Mouse (Mus musculus): Measurements from ENCODE around the gene Tmprss6. TPM values are rescaled to one million over a fixed set of nuclear protein-coding genes. Genes with fewer than 3 reads are reported as not detected.

The Tmprss6 gene
- total RNA-seq, 1 experiment from 2014 or later: 37.6 TPM

- DNase-seq: peak; percentile 81
Observed at GRCm38 (mm10) chr15:78447121-78447520, 21.3 kb downstream of the Tmprss6 start.

GRCm38 (mm10) chr15:78443857-78444256 lies 24.6 kb downstream of the Tmprss6 start:
- DNase-seq: peak; percentile 59

DNA sequence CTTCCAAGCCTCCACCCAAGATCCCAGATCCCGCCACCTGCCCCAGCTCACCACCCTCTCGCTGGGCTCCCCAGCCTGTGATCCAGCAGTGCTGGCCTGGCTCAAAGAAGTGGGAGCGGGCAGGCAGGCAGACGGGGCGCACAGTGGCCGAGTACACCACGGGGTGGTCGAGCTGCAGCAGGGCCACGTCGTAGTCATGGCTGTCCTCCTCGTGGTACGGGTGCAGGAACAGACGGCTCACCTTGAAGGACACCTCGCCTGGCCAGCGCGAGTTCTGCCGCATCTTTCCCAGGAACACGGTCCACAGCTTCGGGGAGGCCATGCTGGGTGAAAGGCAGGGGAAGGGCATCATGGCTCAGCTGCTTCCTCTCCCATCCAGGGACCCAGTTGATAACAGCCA lies 26.2 kb downstream of the Tmprss6 start:
- DNase-seq: no peak

DNA sequence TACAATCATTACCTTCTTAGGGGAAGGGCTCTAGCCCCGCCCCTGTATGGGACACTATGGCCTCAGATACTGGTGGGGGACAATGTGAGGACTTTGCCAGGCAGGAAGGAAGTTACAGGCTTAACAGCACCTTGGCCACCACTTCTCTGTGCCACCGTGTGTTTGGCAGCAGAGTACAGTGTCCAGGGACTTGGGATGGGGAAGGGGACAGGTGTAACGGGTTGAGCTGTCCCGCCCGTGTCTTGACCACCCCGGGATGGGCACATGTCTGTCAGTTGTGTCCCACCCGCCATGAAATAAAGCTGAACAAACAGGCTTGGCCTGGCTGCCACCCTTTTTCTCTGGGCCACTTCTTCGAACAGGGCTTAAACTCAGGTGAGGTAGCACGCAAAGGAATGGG lies 29.5 kb downstream of the Tmprss6 start:
- DNase-seq: no peak

DNA sequence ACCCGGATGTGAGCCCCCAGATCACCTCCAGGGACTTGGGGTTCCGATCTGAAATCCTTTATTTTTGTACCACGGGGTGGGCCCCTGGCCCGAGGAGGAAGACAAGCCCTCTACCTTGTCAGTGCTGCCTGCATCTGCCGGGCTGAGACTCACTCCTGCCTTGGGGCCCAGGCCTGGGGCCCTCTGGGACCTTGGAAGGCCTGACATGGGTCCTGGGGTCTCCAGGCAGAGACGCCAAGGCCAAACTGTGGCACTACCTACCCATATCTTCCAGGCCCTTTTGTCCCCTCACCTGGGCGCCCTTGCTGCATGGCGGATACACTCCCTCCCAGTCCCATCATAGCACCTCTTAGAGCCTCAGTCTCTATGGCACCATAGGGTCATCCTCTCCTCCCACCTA lies 29.9 kb downstream of the Tmprss6 start:
- DNase-seq: no peak

GRCm38 (mm10) chr15:78438018-78438394 lies 30.4 kb downstream of the Tmprss6 start:
- DNase-seq: peak; percentile 81

GRCm38 (mm10) chr15:78437237-78438017 lies 31.0 kb downstream of the Tmprss6 start:
- peak; percentile 86 for DNase-seq

DNA sequence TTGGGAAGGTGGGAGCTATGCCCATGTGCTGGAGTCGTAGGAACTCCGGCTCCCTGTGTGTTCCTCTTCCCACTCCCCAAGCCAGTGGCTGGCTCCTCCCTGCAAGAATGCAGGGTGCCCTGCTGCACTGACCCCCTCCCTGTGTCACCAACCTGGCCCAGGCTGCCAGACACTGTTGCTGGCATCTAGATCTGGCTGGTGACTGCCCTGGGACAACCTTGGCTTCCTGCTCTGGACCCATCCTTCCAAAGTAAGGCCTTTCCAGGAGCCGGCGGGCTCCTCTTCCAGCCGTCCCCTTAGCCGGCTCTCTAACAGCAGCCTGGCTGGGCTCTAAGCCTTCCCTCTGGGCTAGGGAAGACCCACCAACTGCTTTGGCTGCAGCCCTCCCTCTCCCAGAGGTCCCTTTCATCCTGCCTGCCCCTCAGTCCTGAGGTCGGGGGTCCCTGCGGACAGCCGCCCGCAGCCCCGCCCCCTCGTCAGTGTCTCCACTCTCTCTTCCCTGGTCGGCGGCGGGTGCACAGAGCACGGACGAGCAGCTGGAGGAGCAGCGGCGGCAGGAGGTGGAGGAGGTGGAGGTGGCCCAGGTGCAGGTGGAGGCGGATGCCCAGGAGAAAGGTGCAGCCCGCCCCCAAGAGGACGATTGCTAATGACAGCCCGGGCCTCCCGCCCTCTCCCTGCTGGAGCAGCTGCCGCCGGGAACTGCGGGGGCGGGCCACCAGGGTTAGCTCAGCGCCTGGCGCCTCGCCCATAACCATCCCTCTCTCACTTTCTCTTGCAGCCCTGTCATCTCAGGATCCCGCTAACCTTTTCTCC lies 31.8 kb downstream of the Tmprss6 start:
- DNase-seq: peak; percentile 96

DNA sequence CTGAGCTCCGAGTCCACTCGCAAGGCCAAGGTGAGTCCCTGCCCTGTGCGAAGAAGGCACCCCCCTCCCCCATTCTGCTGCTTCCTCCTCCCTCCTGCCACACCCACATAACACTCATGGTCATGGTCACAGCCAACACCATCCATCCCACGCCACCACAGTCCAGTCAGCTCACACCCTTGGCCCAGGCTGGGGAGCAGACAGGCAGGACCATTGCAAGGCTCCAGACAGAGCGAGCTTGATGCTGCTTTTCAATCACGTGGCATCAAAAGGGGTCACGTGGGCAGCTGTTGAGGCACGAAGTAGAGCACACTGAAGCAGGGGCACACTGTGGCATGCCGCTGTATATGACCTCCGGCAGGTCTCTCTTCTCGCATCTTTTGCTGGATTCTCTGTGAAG lies 32.8 kb downstream of the Tmprss6 start:
- no peak for DNase-seq

GRCm38 (mm10) chr15:78434896-78435520 lies 33.4 kb downstream of the Tmprss6 start:
- DNase-seq: peak; percentile 68

DNA sequence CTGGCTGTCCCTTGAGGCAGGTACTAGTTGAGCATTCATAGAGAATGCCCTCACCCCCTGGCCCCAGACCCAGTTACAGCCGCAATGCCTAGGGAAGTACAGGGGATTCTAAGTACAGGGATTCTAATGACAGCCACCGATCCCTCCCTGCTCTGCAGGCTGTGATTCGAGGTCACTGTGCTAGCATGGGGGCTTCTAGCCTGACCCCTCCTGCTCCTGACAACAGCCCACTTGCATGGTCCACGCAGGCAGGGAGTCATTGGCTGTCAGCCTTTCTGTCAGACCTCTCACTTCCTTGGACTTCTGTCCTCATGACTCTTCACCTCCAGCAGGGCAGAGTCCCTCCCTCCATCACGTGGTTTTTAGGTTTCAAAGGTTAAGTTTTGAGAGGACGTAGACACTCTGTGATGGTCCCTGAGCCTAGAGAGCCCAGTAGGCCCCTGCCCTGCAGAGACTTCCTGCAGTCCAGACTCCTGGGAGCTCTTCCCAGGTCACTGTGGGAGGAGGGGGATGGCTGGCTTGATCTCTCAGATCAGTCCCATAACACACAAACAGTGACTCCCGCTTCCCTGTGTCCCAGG lies 36.8 kb downstream of the Tmprss6 start:
- no peak for DNase-seq

DNA sequence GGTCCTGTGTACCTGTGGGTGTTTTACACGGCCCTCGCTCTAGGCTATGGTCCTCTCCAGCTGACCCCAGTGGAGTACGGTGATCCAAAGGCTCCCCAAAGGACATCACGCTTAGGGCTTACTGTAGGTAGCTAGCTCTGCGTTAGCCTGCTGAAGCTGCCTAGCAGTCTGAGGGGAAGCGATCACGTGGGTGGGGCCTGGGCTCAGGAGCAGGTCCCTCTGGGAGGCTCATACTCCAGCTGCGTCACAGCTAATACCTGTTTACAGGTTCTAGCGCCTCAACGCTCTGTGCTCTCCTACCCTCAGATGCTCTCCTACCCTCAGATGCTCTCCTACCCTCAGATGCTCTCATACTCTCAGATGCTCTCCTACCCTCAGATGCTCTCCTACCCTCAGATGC lies 37.6 kb downstream of the Tmprss6 start:
- no peak for DNase-seq

GRCm38 (mm10) chr15:78429871-78430622 lies 38.4 kb downstream of the Tmprss6 start:
- no peak for DNase-seq

DNA sequence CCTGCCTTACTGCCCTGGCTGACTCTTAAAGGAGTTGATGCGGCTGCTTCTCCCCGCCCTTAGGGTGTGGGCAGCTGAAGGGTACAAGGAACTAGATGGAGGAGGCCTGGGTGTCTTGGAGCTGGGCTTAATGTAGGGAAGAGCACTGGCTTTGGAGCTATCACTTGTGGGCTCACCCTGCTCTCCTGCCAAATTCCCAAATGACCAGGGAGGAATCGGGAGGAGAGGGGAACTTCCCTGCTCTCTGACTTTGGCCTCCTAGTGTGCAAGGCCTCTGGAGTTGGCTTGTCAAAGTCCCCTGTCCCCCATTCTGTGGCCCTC lies 39.3 kb downstream of the Tmprss6 start:
- DNase-seq: no peak

DNA sequence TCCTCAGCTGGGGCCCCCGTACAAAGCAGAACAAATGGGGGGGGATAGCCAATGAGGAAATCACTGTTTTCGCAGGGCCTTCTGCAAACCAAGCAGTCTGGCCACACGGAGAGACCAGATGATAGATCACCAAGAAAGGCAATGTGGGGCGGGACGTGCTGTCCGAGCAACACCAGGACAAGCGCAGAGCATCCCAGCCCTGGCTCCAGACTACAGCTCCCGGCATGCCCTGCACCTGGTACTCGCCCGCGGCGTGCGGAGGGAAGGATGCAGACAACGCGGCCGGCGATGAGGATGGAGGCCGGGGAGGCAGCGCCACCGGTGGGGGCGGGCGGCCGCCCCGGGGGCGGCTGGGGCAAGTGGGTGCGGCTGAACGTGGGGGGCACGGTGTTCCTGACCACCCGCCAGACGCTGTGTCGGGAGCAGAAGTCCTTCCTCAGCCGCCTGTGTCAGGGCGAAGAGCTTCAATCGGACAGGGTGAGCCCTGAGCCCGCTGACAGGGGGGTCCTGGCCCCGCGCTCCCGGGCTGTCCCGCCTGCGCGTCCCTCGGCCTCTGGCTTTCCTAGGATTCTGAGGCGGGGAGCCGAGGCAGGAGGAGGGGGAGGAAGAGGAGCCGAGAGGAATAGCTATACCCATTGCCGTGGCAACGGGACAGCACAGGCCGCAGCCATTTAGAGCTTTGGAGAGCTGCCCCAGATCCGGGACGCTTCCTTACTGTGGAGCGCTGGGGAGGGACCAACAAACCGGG lies 39.9 kb downstream of the Tmprss6 start, which contains the start of gene Kctd17:
Gene Kctd17, plus strand, starts transcription at position 174 of the 748 bp plus-strand sequence.
- peak; percentile 88 for DNase-seq

DNA sequence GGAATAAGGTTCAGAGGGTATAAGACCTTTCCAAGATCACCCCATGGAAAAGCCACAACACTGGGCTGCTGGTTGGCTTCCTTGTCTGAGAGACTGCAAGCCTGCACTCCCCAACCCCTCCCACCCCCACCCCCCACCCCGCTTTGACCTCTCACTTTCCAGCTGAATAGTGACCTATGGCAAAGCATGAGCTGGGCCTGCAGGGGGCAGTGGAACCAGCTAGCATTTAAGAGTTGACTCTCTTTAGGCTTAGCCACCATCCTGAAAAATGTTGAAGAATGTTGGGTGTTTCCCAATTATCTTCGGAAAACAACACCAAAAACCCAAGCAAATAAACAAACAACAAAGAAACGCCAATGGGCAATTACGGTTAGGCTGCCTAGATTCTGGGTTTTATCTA lies 43.2 kb downstream of the Tmprss6 start:
- DNase-seq: no peak

DNA sequence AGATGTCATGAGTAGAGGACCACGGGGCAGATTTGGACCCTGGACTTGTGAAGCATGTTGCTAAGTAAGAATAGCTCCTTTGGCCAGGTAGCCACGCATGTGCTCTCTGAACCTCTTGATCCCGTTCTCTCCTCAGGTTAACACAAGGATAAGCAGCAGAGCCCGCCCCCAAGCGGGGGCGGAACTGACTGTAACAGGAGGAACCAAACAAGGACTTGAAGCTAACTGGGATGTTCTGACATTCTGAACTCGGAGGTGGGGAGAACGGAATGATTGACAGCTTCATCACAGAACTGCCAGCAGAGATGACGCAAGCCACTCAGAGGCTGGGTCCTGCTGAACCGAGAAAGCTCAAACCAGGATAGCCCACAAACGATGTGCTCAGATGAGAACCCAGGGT lies 43.9 kb downstream of the Tmprss6 start:
- no peak for DNase-seq

- DNase-seq: peak; percentile 93
Observed at GRCm38 (mm10) chr15:78422046-78422956, 46.1 kb downstream of the Tmprss6 start.

GRCm38 (mm10) chr15:78420395-78420794 lies 48.0 kb downstream of the Tmprss6 start:
- no peak for DNase-seq

- DNase-seq: no peak
Observed at GRCm38 (mm10) chr15:78416937-78417336, 51.5 kb downstream of the Tmprss6 start.

Measured in adrenal gland, postnatal 14 days (tissue).